Mouse (Mus musculus) kidney, adult 2 months (tissue): ENCODE measurements around the gene Prdx2.
A peak's percentile ranks its signal among the peaks of the same experiment; 100 is the strongest.

Experiments used
- CTCF ChIP-seq: fragments of 200-500 bp; conservative IDR thresholded peaks from 2 replicates; pipeline ENCODE4 v1.5.1; 2011; ENCODE audit warnings: low read depth, mild to moderate bottlenecking, control low read depth, low read length, moderate library complexity, mixed read lengths; ENCODE audit not compliant: insufficient read depth, insufficient read length
- POLR2A ChIP-seq: fragments of 200-500 bp; IDR thresholded peaks from one replicate; pipeline ENCODE4 v1.6.1; 2011; ENCODE audit warnings: low read depth, low read length, control low read depth

DNA sequence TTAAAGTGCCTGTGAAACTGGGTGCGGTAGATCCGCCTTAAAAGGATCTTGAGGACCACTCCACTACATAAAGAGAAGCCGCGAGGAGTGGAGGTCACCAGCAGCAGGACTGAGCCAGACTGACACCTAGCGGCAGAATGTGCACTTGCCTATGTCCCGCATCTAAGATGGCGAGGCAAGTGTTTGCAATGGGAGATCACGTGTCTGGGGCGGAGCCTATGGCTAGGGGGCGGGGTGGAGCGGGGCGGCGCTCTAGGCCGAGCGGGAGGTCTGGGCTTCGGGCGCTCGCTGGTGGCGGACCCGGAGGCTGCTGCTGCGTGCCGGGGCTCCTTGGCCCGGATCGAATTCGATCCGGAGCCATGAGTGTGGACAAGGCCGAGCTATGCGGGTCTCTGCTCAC, 21.0 kb downstream of the Prdx2 start, which contains the start of gene Hook2:
- TF ChIP-seq CTCF, result peak; percentile 98
- TF ChIP-seq POLR2A, result no peak
